Mouse (Mus musculus) limb, embryonic 13.5 days (tissue): ENCODE data around the gene Kif26b. TPM values are rescaled to one million over a fixed set of nuclear protein-coding genes. Genes with fewer than 3 reads are reported as not detected.

ENCODE experiments used
- ATAC-seq: fragments of 200-750 bp; cut with Nextera tagmentation; 2 replicates; pipeline ENCODE4 v1.8.0; 2017; ENCODE audit warnings: low read depth, moderate number of reproducible peaks, moderate TSS enrichment; ENCODE audit not compliant: low FRiP score
- H3K27ac ChIP-seq: fragments of 300-500 bp; sonication (generic); 2 replicates; pipeline ENCODE4 v1.5.1; 2015; ENCODE audit warnings: inconsistent platforms, mild to moderate bottlenecking, moderate library complexity
- H3K27me3 ChIP-seq: fragments of 300-500 bp; sonication (generic); 2 replicates; pipeline ENCODE4 v1.6.1; 2015; ENCODE audit warnings: mild to moderate bottlenecking, inconsistent platforms
- H3K36me3 ChIP-seq: fragments of 300-500 bp; sonication (generic); 2 replicates; pipeline ENCODE4 v1.6.1; 2015; ENCODE audit warnings: inconsistent platforms, mild to moderate bottlenecking, moderate library complexity
- H3K4me1 ChIP-seq: fragments of 300-500 bp; sonication (generic); 2 replicates; pipeline ENCODE4 v1.6.1; 2015; ENCODE audit warnings: inconsistent platforms
- H3K4me2 ChIP-seq: fragments of 300-500 bp; sonication (generic); replicated peaks from 2 replicates; pipeline ENCODE4 v1.6.1; 2015; ENCODE audit warnings: inconsistent platforms, mild to moderate bottlenecking, moderate library complexity
- H3K4me3 ChIP-seq: fragments of 300-500 bp; sonication (generic); 2 replicates; pipeline ENCODE4 v1.5.1; 2015; ENCODE audit warnings: moderate library complexity, mild to moderate bottlenecking, inconsistent platforms
- H3K9ac ChIP-seq: fragments of 300-500 bp; sonication (generic); 2 replicates; pipeline ENCODE4 v1.6.1; 2015; ENCODE audit warnings: mild to moderate bottlenecking, inconsistent platforms
- H3K9me3 ChIP-seq: fragments of 300-500 bp; sonication (generic); 2 replicates; pipeline ENCODE4 v1.6.1; 2016; ENCODE audit warnings: inconsistent platforms
- WGBS: fragments of 180-500 bp; shearing (Covaris S2); methylation state at CpG from one replicate; pipeline ENCODE4 v1.1.7; 2015; 5-methylcytosine and 5-hydroxymethylcytosine counted together
- polyA plus RNA-seq: library from polyadenylated mRNA; unstranded; fragments of >200 nt; fragmentation: Nextera tagmentation; extraction: Ambion mirVana; gene quantifications from 2 replicates; pipeline ENCODE4 v1.2.1, GENCODE M21; 2015

Kif26b gene
- polyA plus RNA-seq, 1 experiment from 2014 or later: 13.3 TPM

GRCm38 (mm10) chr1:178844839-178845238 lies 315.9 kb downstream of the Kif26b start:
- Histone ChIP-seq H3K27ac (no peak overlapping the region), H3K4me3 (no peak overlapping the region), H3K4me1 (peaks cover 29% of the 10 kb centered on the region), H3K9ac (no peak overlapping the region), H3K36me3 (no peaks in the 10 kb centered on the region), H3K4me2 (no peak overlapping the region), H3K27me3 (no peaks in the 10 kb centered on the region), H3K9me3 (no peaks in the 10 kb centered on the region)
- ATAC-seq: no peak
- 89% methylated on average over 6 of the region's 6 CpGs for WGBS

GRCm38 (mm10) chr1:178847569-178847968 lies 318.6 kb downstream of the Kif26b start:
- Histone ChIP-seq H3K9ac (no peak overlapping the region), H3K27me3 (no peaks in the 10 kb centered on the region), H3K36me3 (no peaks in the 10 kb centered on the region), H3K27ac (no peak overlapping the region), H3K4me3 (no peak overlapping the region), H3K4me2 (no peak overlapping the region), H3K9me3 (no peaks in the 10 kb centered on the region), H3K4me1 (peaks cover 25% of the 10 kb centered on the region)
- WGBS: 29% methylated on average over 5 of the region's 5 CpGs
- ATAC-seq: no peak

GRCm38 (mm10) chr1:178848380-178849106 lies 319.6 kb downstream of the Kif26b start:
- WGBS: 87% methylated on average over 5 of the region's 5 CpGs

GRCm38 (mm10) chr1:178850569-178850968 lies 321.6 kb downstream of the Kif26b start:
- H3K4me2 ChIP-seq: no peak overlapping the region
- no peaks in the 10 kb centered on the region for H3K9me3 ChIP-seq
- WGBS: 86% methylated on average over 1 of the region's 1 CpGs
- no peak overlapping the region for H3K4me3 ChIP-seq
- H3K4me1 ChIP-seq: peaks cover 20% of the 10 kb centered on the region
- H3K36me3 ChIP-seq: no peaks in the 10 kb centered on the region
- no peak overlapping the region for H3K27ac ChIP-seq
- H3K9ac ChIP-seq: no peak overlapping the region
- ATAC-seq: no peak
- no peaks in the 10 kb centered on the region for H3K27me3 ChIP-seq

More at GRCm38 (mm10) chr1:178848380-178849106, 319.6 kb downstream of the Kif26b start:
- Histone ChIP-seq H3K4me1 (peaks cover 17% of the 10 kb centered on the region), H3K4me3 (no peak overlapping the region), H3K27me3 (no peaks in the 10 kb centered on the region), H3K9ac (no peak overlapping the region), H3K4me2 (no peak overlapping the region), H3K9me3 (no peaks in the 10 kb centered on the region), H3K27ac (no peak overlapping the region), H3K36me3 (no peaks in the 10 kb centered on the region)
- no peak for ATAC-seq

GRCm38 (mm10) chr1:178854936-178855335 lies 326.0 kb downstream of the Kif26b start:
- WGBS: 84% methylated on average over 4 of the region's 4 CpGs
- Histone ChIP-seq H3K9me3 (no peaks in the 10 kb centered on the region), H3K36me3 (peaks cover 4% of the 10 kb centered on the region; the same call in 1 of the 2 replicates), H3K27ac (no peak overlapping the region), H3K27me3 (no peaks in the 10 kb centered on the region), H3K4me2 (no peak overlapping the region), H3K4me1 (peaks cover 26% of the 10 kb centered on the region), H3K4me3 (no peak overlapping the region), H3K9ac (no peak overlapping the region)
- no peak for ATAC-seq

DNA sequence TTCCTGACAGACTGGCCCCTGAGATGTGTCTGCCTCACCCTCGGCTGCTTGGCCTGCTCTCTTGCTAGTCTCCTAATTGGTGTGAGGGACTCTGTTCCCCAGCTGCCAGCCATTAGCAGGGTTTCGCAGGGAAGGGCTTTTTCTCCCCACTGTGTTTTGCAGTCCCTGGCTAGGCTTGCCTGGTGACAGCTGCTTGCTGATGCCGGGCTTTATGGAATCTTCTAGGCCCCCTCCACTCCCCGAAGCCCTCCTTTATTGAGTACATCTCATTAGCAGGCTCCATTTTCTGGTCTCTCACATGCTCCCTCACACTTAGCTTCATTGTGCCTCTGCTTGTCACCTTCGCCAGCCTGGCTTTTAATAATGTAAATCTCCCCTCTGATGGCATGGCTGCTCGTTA lies 327.0 kb downstream of the Kif26b start:
- Histone ChIP-seq H3K27ac (peak overlapping the region; percentile 58; the same call in 1 of the 2 replicates), H3K9me3 (no peaks in the 10 kb centered on the region), H3K9ac (no peak overlapping the region), H3K27me3 (no peaks in the 10 kb centered on the region), H3K4me2 (no peak overlapping the region), H3K36me3 (peaks cover 4% of the 10 kb centered on the region; the same call in 1 of the 2 replicates), H3K4me3 (no peak overlapping the region), H3K4me1 (peaks cover 26% of the 10 kb centered on the region)
- 30% methylated on average over 6 of the region's 6 CpGs for WGBS
- peak; percentile 57 for ATAC-seq

DNA sequence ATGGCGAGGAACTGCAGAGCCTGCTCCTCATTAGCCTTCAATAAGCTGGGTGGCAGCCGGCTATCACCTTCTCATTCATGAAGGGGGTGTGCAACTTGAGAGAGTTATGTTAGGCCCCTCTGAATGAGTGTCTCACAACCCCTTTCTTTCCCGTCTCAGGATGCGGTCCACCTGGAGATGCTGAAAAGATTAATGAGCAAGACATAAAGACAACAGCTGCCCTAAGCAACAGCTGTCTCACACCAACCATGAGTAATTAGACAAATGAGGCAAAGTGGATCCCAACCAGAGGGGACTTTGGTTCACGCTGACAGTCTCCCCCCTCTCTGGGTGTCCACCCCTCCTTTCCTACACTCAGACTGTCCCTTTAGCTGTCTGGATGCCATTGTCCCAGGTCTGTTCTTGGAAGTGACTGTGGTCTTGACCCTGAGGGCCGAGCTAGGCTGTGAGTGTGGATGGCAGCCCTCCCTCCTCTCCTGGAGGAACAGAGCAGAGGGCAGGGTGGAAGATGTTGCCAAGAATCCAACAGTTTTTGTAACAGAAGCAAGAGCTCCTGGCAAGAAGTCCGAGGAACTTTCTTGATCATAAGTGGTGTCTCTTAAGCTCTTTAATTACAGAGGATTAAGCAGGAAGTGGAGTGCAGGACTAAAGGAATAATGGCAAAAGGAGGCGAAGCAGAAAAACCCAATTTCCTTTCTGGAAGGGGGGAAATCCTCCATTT lies 331.9 kb downstream of the Kif26b start:
- 42% methylated on average over 8 of the region's 8 CpGs for WGBS
- H3K9me3 ChIP-seq: no peaks in the 10 kb centered on the region
- H3K9ac ChIP-seq: no peak overlapping the region
- ATAC-seq: no peak
- no peak overlapping the region for H3K4me2 ChIP-seq
- peaks cover 16% of the 10 kb centered on the region for H3K4me1 ChIP-seq
- H3K4me3 ChIP-seq: no peak overlapping the region
- H3K27ac ChIP-seq: no peak overlapping the region
- H3K27me3 ChIP-seq: no peaks in the 10 kb centered on the region
- H3K36me3 ChIP-seq: peaks cover 17% of the 10 kb centered on the region

- no peak for ATAC-seq
- H3K27ac ChIP-seq: no peak overlapping the region
- H3K4me2 ChIP-seq: no peak overlapping the region
- no peaks in the 10 kb centered on the region for H3K27me3 ChIP-seq
- peaks cover 17% of the 10 kb centered on the region for H3K36me3 ChIP-seq
- H3K9ac ChIP-seq: no peak overlapping the region
- H3K4me1 ChIP-seq: peaks cover 10% of the 10 kb centered on the region
- H3K9me3 ChIP-seq: no peaks in the 10 kb centered on the region
- 87% methylated on average over 8 of the region's 8 CpGs for WGBS
- H3K4me3 ChIP-seq: no peak overlapping the region
These were observed 332.5 kb downstream of the Kif26b start for GRCm38 (mm10) chr1:178861392-178861762.

DNA sequence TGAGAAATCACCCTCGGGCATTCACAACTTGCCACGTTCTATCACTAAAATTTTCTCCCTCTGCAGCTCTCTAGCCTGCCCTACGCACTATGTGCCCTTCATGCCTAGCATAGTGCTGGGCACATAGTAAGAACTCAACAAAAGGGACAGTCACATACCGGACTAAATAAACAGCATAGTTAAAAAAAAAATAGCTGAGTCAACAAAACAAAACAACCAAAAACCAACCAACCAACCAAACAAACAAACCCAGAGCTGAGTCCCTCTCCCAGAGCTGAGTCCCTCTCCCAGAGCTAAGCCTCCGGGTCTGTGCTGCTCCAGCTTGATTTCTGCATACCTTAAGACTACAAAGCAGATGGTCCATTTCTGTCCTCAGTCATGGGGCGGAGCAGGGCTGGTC lies 334.8 kb downstream of the Kif26b start:
- peaks cover 3% of the 10 kb centered on the region; the same call in 1 of the 2 replicates for H3K27me3 ChIP-seq
- no peak overlapping the region for H3K27ac ChIP-seq
- H3K4me2 ChIP-seq: no peak overlapping the region
- 87% methylated on average over 6 of the region's 6 CpGs for WGBS
- ATAC-seq: no peak
- peaks cover 9% of the 10 kb centered on the region for H3K4me1 ChIP-seq
- H3K36me3 ChIP-seq: peaks cover 28% of the 10 kb centered on the region
- H3K9ac ChIP-seq: no peak overlapping the region
- no peak overlapping the region for H3K4me3 ChIP-seq
- no peaks in the 10 kb centered on the region for H3K9me3 ChIP-seq

- Histone ChIP-seq H3K4me1 (peaks cover 9% of the 10 kb centered on the region), H3K9ac (no peak overlapping the region), H3K9me3 (no peaks in the 10 kb centered on the region), H3K27me3 (peaks cover 3% of the 10 kb centered on the region; the same call in 1 of the 2 replicates), H3K4me3 (no peak overlapping the region), H3K4me2 (no peak overlapping the region), H3K36me3 (peaks cover 25% of the 10 kb centered on the region), H3K27ac (no peak overlapping the region)
- 65% methylated on average over 4 of the region's 4 CpGs for WGBS
- no peak for ATAC-seq
These were observed 335.4 kb downstream of the Kif26b start for GRCm38 (mm10) chr1:178864297-178864696.

DNA sequence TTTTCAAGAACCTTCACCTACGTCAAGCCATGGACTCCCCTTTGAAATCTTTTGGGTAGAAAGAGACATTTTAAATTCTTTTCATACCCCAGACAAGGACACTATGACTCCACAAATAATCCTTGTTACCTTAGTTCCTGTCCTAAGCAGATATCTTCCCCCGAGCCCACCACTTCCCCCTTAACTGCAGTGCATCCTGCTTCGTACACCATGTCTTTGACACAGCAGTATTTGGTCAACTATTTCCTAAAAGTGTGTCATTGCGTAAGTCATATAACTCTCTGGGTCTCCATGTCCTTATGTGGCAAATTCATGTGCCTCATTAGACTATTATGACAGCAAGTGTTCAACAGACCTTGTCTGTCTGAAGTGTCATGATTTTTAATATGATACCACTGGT lies 337.8 kb downstream of the Kif26b start:
- 86% methylated on average over 4 of the region's 4 CpGs for WGBS
- no peak overlapping the region for H3K27ac ChIP-seq
- H3K9ac ChIP-seq: no peak overlapping the region
- H3K4me2 ChIP-seq: no peak overlapping the region
- ATAC-seq: no peak
- peaks cover 3% of the 10 kb centered on the region; the same call in 1 of the 2 replicates for H3K27me3 ChIP-seq
- no peaks in the 10 kb centered on the region for H3K9me3 ChIP-seq
- H3K4me1 ChIP-seq: peaks cover 33% of the 10 kb centered on the region
- H3K36me3 ChIP-seq: peaks cover 24% of the 10 kb centered on the region
- no peak overlapping the region for H3K4me3 ChIP-seq

DNA sequence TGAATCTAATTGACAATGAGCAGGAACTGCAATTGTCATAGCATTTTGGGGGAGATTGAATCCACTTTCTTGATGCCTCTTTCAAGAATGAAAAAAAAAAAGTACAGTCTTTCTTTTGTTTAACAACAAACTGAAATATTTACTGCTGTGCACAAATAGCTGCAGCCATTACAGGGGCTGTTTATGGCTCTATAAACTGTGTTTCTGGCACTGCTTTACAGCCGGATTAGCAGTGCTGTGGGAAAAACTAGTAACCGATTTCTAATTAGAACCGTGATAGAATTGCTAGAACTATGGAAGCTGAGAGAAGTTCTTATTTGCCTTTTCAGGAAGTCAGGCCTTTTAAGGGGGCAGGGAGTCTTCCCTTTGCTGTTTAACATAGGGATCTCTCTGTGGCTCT lies 342.1 kb downstream of the Kif26b start:
- peaks cover 3% of the 10 kb centered on the region; the same call in 1 of the 2 replicates for H3K27me3 ChIP-seq
- no peak overlapping the region for H3K27ac ChIP-seq
- no peak for ATAC-seq
- H3K9me3 ChIP-seq: no peaks in the 10 kb centered on the region
- H3K4me2 ChIP-seq: peak overlapping the region; percentile 25; the same call in 1 of the 2 replicates
- no peak overlapping the region for H3K4me3 ChIP-seq
- 13% methylated on average over 3 of the region's 3 CpGs for WGBS
- peaks cover 30% of the 10 kb centered on the region for H3K36me3 ChIP-seq
- H3K9ac ChIP-seq: no peak overlapping the region
- peaks cover 56% of the 10 kb centered on the region for H3K4me1 ChIP-seq
